Mouse (Mus musculus) bone marrow, adult 2 months (tissue): ENCODE data around the gene Peak1. TPM values are rescaled to one million over a fixed set of nuclear protein-coding genes. Genes with fewer than 3 reads are reported as not detected.
A peak's percentile ranks its signal among the peaks of the same experiment; 100 is the strongest.

Experiments used
- H3K27ac ChIP-seq: fragments of 200-500 bp; 2 replicates; pipeline ENCODE4 v1.5.1; 2012; ENCODE audit warnings: low read depth, mild to moderate bottlenecking, control low read depth, inconsistent platforms, low read length; ENCODE audit not compliant: control insufficient read depth, poor library complexity, insufficient read depth
- H3K4me1 ChIP-seq: fragments of 200-500 bp; 2 replicates; pipeline ENCODE4 v1.6.1; 2011; ENCODE audit warnings: low read length; ENCODE audit not compliant: control insufficient read depth, insufficient read depth
- H3K4me3 ChIP-seq: fragments of 200-500 bp; replicated peaks from 2 replicates; pipeline ENCODE3; 2011; ENCODE audit warnings: mild to moderate bottlenecking, low read depth, low read length, control low read depth; ENCODE audit not compliant: control insufficient read depth
- CTCF ChIP-seq: fragments of 200-500 bp; IDR thresholded peaks from 2 replicates; pipeline ENCODE4 v1.5.1; 2011; ENCODE audit warnings: low read length, control low read depth; ENCODE audit not compliant: control insufficient read depth, insufficient read depth
- POLR2A ChIP-seq: fragments of 200-500 bp; IDR thresholded peaks from 2 replicates; pipeline ENCODE4 v1.6.1; 2011; ENCODE audit warnings: low read depth, mild to moderate bottlenecking, control low read depth, low read length, borderline replicate concordance; ENCODE audit not compliant: control insufficient read depth
- WGBS: fragments of 180-500 bp; shearing (Covaris S2); methylation state at CpG from one replicate; pipeline ENCODE4 v1.1.7; 2018; 5-methylcytosine and 5-hydroxymethylcytosine counted together
- polyA plus RNA-seq: library from polyadenylated mRNA; stranded (reverse); fragments of >200 nt; gene quantifications from 2 replicates; pipeline ENCODE4 v1.2.4, GENCODE M21; 2011; ENCODE audit warnings: low replicate concordance; ENCODE audit not compliant: missing spikeins, insufficient read depth, insufficient read length

Peak1 gene
- polyA plus RNA-seq: 4.1 and 7.4 TPM in 2 replicates

DNA sequence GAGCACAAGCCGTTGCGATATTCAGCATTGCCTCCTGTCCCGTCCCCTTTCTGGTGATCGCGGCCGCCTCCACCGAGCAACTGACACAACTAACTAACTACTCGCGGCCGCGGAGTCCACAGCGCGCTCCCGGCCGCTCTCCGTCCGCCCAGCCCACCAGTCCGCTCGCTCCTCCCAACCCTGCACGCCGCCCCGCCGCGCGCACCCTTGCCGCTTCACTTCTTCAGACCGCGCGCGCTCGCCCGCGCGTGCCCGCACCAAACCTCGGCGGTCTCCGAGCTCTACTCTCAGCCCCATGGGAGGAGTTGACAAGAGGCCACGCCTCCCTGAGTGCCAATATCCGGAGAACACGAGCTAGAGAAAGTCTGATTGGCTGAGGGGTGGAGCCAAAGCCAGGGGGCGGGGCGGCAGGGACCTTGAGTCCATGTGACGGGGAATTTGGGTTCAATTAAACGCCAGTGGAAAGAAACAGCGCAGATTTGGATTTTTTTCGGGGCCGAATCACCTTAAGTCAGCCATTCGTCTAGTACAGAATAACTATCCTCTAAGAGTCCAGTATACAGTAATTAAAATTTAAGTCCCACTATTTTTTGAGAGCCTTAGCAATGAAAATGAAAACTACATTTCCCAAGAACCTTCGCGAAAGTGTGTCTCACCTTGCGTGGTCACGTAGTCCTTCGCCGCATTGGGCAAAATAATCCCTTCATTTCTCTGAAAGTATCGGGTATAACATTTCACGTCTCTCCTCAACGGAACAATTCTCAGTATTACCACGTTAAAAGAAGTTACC, at the start of gene Peak1, which contains the start of gene Hmg20a:
Gene Peak1 (minus strand): TSS at position 120 of the 790 bp plus-strand sequence.
Gene Hmg20a (plus strand): TSS at position 662 of the 790 bp plus-strand sequence.
- peak within 1 kb of the TSS; percentile 94 for H3K27ac ChIP-seq
- peak; percentile 81; the same call in 1 of the 2 replicates for TF ChIP-seq POLR2A
- no peak for TF ChIP-seq CTCF
- under 1% methylated on average over 59 of the region's 59 CpGs for WGBS
- peak within 1 kb of the TSS; percentile 98 for H3K4me3 ChIP-seq
- no peaks in the 10 kb centered on the region for H3K4me1 ChIP-seq

- Histone ChIP-seq H3K27ac (no peak overlapping the region), H3K4me1 (peaks cover 2% of the 10 kb centered on the region; the same call in 1 of the 2 replicates), H3K4me3 (no peak overlapping the region)
- WGBS: 80% methylated on average over 4 of the region's 4 CpGs
- no peak for TF ChIP-seq POLR2A
- TF ChIP-seq CTCF: no peak
Measured at GRCm38 (mm10) chr9:56466251-56466650, 48.4 kb upstream of the Peak1 start.

- 8% methylated on average over 23 of the region's 23 CpGs for WGBS
- TF ChIP-seq CTCF (no peak), POLR2A (no peak)
Measured at GRCm38 (mm10) chr9:56464863-56465654, 47.2 kb upstream of the Peak1 start.

DNA sequence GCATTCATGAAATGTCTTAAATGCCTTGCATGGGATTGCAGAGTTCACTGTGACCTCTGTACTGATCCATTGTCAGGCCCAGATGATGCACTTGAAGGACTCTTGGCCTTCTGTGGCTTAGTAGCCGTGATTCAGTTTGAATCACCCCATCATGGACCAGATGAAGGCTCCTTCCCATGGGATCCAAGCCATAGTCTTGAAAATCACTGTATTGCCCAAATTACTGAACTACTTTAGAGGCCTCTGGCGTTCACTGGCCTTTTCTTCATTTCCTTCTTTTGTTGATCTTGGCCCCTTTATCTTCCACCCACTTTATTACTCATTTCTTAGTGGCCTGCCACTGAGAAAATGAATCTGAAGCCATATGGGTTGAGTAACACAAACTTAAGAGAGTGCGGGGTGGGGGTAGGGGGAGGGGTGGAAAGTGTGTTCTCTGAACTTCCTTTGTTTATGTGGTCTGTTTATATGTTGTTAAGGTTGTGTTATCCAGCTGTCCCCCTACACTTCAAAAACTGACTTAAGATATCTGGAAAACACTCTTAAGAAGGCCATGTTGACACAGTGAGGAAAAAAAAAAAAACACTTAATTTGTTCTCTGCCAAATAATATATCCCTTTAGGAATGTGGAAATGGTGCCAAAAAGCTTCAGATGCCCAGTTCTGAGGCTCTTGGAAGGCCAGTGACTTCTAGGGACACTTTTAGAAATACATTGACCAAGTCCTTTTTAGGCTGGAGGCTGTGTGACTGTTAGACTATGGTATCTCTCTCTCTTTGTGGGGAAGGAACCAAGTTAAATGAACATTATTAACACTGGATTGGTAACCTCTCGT, 46.0 kb upstream of the Peak1 start:
- WGBS: 51% methylated on average over 4 of the region's 4 CpGs
- no peak overlapping the region for H3K4me3 ChIP-seq
- H3K27ac ChIP-seq: no peak overlapping the region
- H3K4me1 ChIP-seq: peaks cover 4% of the 10 kb centered on the region; the same call in 1 of the 2 replicates
- TF ChIP-seq CTCF (no peak), POLR2A (no peak)

More at GRCm38 (mm10) chr9:56464863-56465654, 47.2 kb upstream of the Peak1 start:
- Histone ChIP-seq H3K4me3 (no peak overlapping the region), H3K4me1 (peaks cover 4% of the 10 kb centered on the region; the same call in 1 of the 2 replicates), H3K27ac (peak overlapping the region; percentile 73; the same call in 1 of the 2 replicates)

GRCm38 (mm10) chr9:56463046-56463445, 45.2 kb upstream of the Peak1 start:
- 86% methylated on average over 2 of the region's 2 CpGs for WGBS
- no peak overlapping the region for H3K27ac ChIP-seq
- H3K4me3 ChIP-seq: no peak overlapping the region
- TF ChIP-seq CTCF (no peak), POLR2A (no peak)
- H3K4me1 ChIP-seq: peaks cover 4% of the 10 kb centered on the region; the same call in 1 of the 2 replicates

DNA sequence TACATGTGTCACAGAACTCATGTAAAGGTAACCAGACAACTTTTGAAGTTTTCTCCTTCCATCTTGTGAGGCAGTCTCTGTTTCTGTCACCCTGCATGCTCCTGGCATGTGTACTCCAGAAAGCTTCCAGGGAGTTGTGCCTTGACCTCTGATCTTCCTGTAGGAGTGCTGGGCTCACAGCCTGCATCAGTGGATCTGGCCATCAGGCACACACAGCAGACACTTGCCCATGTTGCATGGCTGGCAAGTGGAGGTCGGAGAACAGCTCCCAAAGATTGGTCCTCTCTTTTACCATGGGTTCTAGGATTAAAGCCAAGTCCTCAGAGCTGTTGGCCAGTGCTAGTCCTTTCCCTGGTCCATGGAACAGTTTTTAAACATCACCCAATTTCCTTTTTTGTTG, 44.7 kb upstream of the Peak1 start:
- TF ChIP-seq CTCF (no peak), POLR2A (no peak)
- H3K27ac ChIP-seq: no peak overlapping the region
- peaks cover 4% of the 10 kb centered on the region; the same call in 1 of the 2 replicates for H3K4me1 ChIP-seq
- no peak overlapping the region for H3K4me3 ChIP-seq
- 77% methylated on average over 1 of the region's 1 CpGs for WGBS

DNA sequence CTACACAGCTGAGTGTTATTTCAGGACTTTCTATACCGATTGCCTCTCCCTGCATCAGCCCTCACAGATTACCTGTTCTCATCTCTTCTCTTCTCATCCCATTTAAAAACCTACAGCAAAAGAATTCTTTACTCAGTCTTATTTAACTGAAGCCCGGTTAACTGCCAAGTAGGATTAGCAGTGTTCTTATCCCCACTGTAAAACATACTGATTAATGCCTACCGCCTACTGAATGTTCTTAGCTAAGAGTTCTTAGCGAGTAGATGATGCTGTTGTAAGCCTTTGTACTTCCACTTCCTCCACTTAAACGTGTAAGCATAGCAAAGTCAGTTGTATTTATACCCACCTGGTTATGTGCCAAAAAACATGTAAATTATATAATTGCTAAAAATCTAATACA, 43.1 kb upstream of the Peak1 start:
- TF ChIP-seq CTCF: no peak
- TF ChIP-seq POLR2A: no peak
- 57% methylated on average over 5 of the region's 5 CpGs for WGBS
- Histone ChIP-seq H3K27ac (no peak overlapping the region), H3K4me1 (peaks cover 4% of the 10 kb centered on the region; the same call in 1 of the 2 replicates), H3K4me3 (no peak overlapping the region)

DNA sequence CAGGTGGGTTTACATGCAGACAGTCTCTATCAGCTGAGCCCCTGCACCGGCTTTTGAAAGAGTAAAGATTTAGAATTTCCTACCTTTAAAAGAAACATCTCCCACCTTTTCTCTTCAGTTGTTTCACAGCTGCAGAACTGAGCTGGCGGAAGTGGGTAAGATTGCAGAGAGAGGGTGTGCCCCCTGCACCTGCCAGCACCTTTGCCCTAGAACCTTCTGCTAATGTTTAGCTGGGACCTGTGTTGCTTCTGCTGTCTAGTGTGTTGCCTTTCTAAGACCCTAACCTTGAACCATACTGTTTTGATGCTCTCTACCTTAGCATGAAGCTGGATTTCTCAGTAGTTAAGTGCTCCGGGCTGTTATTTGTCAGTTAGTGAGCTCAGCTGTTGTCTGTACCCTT, 38.6 kb upstream of the Peak1 start:
- H3K4me3 ChIP-seq: no peak overlapping the region
- no peak overlapping the region for H3K27ac ChIP-seq
- no peak for TF ChIP-seq POLR2A
- TF ChIP-seq CTCF: no peak
- peaks cover 1% of the 10 kb centered on the region; the same call in 1 of the 2 replicates for H3K4me1 ChIP-seq
- 89% methylated on average over 3 of the region's 3 CpGs for WGBS
